Mouse (Mus musculus): ENCODE data around the gene Olfr736. TPM values are rescaled to one million over a fixed set of nuclear protein-coding genes. Genes with fewer than 3 reads are reported as not detected.

Olfr736 gene
- polyA plus RNA-seq, 1 experiment from 2014 or later = not detected

Other genes starting within 250 kb of the Olfr736 start
- not detected in 2 replicates for gene Olfr728, start 238.5 kb upstream of the Olfr736 start, polyA plus RNA-seq (2014; fragmentation: Nextera tagmentation; extraction: Ambion mirVana)
- not detected in 2 replicates for gene Olfr729, start 228.3 kb upstream of the Olfr736 start, polyA plus RNA-seq (2014; fragmentation: Nextera tagmentation; extraction: Ambion mirVana)
- gene Olfr730, start 193.0 kb upstream of the Olfr736 start, polyA plus RNA-seq (2014; fragmentation: Nextera tagmentation; extraction: Ambion mirVana) = not detected in 2 replicates
- not detected in 2 replicates for gene Olfr731, start 139.3 kb upstream of the Olfr736 start, polyA plus RNA-seq (2014; fragmentation: Nextera tagmentation; extraction: Ambion mirVana)
- gene Olfr732, start 97.0 kb upstream of the Olfr736 start, polyA plus RNA-seq (2014; fragmentation: Nextera tagmentation; extraction: Ambion mirVana) = not detected in 2 replicates
- not detected in 2 replicates for gene Olfr733, start 79.6 kb upstream of the Olfr736 start, polyA plus RNA-seq (2014; fragmentation: Nextera tagmentation; extraction: Ambion mirVana)
- gene Olfr734, start 54.4 kb upstream of the Olfr736 start, polyA plus RNA-seq (2014; fragmentation: Nextera tagmentation; extraction: Ambion mirVana) = not detected in 2 replicates
- gene Olfr735, start 32.3 kb upstream of the Olfr736 start, polyA plus RNA-seq (2014; fragmentation: Nextera tagmentation; extraction: Ambion mirVana) = not detected in 2 replicates
- gene Tlr11, start 23.2 kb upstream of the Olfr736 start, polyA plus RNA-seq (2014; fragmentation: Nextera tagmentation; extraction: Ambion mirVana) = not detected in 2 replicates
- not detected in 2 replicates for gene Olfr738, start 26.4 kb downstream of the Olfr736 start, polyA plus RNA-seq (2014; fragmentation: Nextera tagmentation; extraction: Ambion mirVana)
- not detected in 2 replicates for gene Olfr739, start 37.5 kb downstream of the Olfr736 start, polyA plus RNA-seq (2014; fragmentation: Nextera tagmentation; extraction: Ambion mirVana)
- gene Olfr740, start 64.4 kb downstream of the Olfr736 start, polyA plus RNA-seq (2014; fragmentation: Nextera tagmentation; extraction: Ambion mirVana) = not detected in 2 replicates
- not detected in 2 replicates for gene Olfr741, start 91.6 kb downstream of the Olfr736 start, polyA plus RNA-seq (2014; fragmentation: Nextera tagmentation; extraction: Ambion mirVana)
- not detected in 2 replicates for gene Olfr742, start 122.4 kb downstream of the Olfr736 start, polyA plus RNA-seq (2014; fragmentation: Nextera tagmentation; extraction: Ambion mirVana)
- gene Olfr743, start 140.7 kb downstream of the Olfr736 start, polyA plus RNA-seq (2014; fragmentation: Nextera tagmentation; extraction: Ambion mirVana) = not detected in 2 replicates
- gene Olfr744, start 233.7 kb downstream of the Olfr736 start, polyA plus RNA-seq (2014; fragmentation: Nextera tagmentation; extraction: Ambion mirVana) = not detected in 2 replicates

All from forebrain, embryonic 14.5 days (tissue).